Mouse (Mus musculus) neutrophil, adult 5-6 weeks (primary cell): ENCODE data around the gene Gm10638. TPM values are rescaled to one million over a fixed set of nuclear protein-coding genes. Genes with fewer than 3 reads are reported as not detected.

Source experiments
- ATAC-seq: fragments of 151-379, 151-347 bp; 2 replicates; pipeline ENCODE4 v1.8.0; 2017; ENCODE audit warnings: mild to moderate bottlenecking, moderate TSS enrichment; ENCODE audit not compliant: insufficient number of reproducible peaks, poor library complexity, low FRiP score, severe bottlenecking; ENCODE audit errors: extremely low read depth
- total RNA-seq: library from RNA; stranded (forward); fragments of 200-1000 nt; gene quantifications from 2 replicates; pipeline ENCODE4 v1.2.3, GENCODE M21; 2017

Gm10638 gene
- 1.4 TPM in 1 of 2 replicates, not detected in the other for total RNA-seq

DNA sequence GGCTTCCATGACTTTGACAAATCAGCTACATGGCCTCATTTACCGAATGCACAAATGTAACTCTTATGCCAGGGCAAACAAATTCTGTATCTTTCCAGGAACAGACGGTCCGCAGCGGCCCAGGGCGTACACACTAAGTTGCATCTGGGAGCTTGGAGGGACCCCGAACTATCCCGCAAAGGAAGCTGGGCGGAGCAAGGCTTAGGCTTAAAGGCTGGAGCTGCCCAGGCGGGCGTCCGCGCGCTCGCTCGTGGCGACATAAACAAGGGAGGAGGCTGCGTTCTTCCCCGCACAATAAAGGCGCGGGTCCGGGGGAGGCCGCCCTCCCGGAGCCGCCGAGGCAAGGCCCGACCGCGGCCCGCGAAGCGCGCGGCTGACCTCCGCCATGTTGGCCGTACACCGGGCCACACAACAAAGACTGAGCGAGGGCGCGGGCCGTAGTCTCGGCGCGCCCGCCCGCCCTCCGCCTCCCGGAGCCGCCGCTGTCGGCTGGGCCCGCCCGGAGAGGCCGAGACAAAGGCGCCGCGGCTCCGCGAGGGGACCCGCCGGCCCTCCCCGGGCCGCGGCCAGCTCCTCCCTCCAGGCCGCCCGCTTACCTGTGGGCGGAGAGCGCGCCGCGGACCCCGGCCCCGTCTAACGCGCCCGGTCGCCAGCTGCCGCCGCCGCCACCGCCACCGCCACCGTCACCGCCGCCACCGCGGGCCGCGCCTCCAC lies at the start of gene Gm10638, which contains the start of gene Siah1a:
Gene Gm10638, plus strand, starts transcription at position 479 of the 714 bp plus-strand sequence.
Gene Siah1a, minus strand, starts transcription at position 714 of the 714 bp plus-strand sequence.
- 0 out of 2 replicates have a peak, but pooled peaks have one; percentile 5 for ATAC-seq

DNA sequence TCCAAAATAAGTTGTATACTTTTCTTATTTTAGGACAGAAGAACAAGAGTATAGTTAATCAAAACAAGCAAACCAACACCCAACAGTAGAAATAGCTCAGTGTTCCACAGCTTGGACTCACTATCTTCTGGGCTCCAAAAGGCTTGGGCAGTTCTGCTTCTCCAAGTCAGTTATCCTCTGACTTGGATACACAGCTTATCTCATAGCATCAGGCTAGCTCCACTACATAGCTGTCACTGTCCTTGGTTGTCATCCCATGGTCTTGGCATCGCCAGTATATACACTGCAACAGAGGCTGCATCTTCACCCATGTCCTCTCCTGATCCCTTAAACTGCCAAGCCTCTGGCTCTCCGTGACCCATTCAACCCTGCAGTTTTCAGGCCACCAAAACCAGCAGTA lies 49.8 kb upstream of the Gm10638 start:
- no peak for ATAC-seq

DNA sequence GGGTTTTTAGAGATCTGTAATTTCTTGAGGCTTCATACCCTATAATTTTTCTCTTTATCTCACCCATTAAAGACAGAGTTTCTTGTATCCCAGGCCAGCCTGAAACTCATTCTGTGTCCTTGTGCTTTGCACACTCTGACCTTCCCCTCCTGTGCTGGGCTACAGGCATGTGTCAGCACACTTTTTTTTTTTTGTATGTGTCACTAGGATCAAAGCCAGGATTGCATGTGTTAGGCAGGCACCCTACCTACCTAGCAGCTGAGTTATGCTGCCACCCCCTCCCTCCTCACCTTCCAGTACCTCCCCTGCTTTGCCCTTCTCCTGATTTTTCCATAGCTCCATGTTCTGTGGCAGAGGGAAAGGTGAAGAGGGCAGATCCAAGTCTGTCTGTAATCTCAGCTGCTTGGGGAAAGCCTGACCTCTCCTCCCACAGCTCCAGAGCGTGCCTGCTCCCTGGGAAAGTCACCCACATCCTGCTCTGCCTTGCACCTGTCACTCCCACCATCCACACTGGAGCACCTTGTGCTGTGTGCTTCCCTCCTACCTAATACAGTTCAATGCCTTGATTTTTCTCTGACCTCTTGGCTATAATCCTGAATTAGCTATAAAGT lies 46.6 kb upstream of the Gm10638 start:
- no peak for ATAC-seq

DNA sequence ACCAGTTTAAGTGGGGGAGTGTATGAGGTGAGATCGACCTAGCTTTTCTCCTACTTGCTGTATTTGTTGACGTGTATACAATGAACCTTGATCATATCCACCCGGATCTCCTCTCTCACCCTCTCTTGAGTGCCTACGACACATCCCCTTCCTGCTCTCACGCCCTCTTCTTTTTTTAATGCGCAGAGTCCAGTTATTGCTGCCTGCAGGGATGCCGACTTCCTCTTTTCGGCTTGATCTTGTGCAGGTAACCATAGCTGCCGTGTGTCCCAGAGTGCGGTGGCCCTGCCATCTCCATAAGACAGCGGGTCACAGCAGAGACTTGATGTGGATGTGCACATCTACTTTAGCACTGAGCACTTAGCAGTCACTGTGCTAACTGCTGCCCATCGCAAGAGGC lies 46.0 kb upstream of the Gm10638 start:
- ATAC-seq, result peak; percentile 36; the same call in 1 of the 2 replicates

DNA sequence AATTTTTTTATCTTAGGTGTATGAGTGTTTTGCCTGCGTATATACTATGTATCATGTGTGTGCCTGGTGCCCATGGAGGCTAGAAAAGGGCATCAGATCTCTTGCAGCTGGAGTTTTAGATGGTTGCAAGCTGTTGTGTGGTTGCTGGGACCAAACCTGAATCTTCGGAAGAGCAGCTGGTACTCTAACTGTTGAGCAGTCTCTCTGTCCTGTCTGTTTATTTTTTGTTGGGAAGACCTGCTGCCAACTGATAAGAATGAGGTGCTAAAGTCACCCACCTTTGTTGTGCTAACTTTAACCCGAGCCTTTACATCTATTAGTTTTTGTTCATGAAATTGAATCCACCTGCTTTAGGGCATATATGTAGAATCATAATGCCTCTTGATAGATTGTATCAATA lies 43.0 kb upstream of the Gm10638 start:
- no peak for ATAC-seq

DNA sequence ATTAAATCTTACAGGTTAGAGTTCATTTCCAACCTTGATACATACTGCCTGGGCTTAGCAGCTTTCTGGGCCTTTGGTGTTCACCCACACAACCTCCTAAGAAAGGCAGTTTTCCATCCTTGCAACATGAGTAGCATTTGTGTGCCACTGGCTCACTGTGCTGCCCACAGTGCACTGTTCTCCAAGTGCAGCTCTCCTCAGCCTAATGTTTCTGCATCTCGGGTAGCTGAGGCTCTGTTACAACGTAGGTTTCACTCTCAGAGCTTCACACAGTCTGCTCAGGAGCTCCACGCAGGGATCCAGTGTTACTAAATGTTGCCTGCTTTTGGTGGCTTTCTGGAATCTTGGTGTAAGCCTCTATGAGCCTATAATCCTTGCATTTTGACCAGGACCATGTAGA lies 40.2 kb upstream of the Gm10638 start:
- ATAC-seq, result no peak

DNA sequence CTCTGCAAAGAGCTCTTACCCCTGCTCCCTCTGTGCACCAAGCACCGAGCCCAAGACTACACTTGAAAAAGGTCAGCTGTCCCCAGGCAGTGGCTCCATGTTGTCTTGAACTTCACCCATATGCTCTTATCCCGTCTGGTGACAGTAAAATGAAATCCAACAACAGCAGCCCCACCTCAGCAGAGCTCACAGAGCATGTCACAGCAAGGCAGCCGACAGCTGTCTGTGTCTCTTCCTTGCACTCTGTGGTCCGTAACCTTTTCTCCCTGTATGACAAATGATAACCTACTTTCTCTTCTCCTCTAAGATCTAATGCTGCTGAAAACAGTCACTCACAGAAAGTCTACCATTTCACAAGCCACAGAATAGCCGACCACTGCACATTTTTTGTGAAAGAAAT lies 38.7 kb upstream of the Gm10638 start:
- ATAC-seq, result no peak

DNA sequence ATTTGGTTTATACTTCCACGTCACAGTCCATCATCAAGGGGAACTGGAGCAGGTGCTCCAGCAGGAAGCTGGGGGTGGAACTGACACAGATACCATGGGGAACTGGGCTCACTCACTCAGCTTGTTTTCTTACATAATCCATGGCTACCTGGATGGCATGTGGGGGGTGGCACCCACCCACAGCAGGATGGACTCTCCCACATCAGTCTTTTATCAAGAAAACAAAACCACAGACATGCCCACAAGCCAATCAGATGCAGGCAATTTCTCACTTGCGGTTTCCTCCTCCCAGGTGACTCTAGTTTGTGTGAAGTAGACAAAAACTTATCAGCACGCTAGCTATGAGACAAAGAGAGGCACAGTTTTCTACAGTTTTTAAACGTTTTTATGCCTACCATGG lies 37.6 kb upstream of the Gm10638 start:
- ATAC-seq, result peak; percentile 75

DNA sequence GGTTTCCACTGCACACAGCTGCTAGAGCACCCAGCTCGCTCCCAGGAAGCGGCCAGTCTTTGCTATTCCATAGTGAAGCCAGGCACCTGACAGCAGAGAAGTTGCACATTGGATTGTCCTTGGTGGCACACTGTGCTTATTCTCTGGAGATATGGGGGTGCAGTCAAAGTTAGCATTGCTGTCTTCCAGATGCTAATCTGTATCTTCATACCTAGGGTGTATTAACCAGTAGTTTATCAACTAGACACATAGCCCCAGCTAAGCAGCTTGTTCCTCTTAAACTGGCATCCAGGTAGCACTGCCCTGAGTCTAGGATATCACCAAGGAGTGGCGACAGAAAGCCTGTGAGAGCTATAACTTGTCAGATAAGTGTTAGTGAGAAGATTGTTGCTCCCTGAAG lies 32.9 kb upstream of the Gm10638 start:
- no peak for ATAC-seq

DNA sequence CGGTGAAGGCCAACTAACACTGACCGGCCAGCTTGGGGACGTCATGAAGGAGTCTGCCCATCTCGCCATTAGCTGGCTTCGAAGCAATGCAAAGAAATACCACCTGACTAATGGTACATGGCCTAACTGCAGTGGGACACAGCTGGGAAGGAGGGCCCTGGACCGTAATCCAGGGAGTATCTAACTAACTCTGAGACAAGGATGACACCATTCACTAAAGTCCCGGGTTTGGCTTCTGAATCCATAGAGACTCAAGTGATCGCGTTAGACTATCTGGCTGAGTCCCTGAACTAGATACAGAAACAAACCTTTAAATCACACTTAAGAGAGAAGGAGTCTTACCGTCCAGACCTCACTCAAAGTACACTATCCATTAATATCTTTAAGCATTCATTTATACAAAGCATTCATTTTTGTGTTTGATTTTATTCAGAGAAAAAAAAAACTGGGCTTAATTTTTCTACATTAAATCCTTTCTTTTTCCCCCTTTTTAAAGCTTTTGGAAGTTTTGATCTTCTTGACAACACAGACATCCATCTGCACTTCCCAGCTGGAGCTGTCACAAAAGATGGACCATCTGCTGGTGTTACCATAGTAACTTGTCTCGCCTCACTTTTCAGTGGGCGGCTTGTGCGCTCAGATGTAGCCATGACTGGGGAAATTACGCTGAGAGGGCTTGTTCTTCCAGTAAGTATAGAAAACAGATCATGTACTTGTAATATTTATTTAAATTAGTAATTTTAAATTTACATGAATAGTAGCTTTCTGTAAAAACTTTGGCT lies 31.9 kb upstream of the Gm10638 start:
- no peak for ATAC-seq

DNA sequence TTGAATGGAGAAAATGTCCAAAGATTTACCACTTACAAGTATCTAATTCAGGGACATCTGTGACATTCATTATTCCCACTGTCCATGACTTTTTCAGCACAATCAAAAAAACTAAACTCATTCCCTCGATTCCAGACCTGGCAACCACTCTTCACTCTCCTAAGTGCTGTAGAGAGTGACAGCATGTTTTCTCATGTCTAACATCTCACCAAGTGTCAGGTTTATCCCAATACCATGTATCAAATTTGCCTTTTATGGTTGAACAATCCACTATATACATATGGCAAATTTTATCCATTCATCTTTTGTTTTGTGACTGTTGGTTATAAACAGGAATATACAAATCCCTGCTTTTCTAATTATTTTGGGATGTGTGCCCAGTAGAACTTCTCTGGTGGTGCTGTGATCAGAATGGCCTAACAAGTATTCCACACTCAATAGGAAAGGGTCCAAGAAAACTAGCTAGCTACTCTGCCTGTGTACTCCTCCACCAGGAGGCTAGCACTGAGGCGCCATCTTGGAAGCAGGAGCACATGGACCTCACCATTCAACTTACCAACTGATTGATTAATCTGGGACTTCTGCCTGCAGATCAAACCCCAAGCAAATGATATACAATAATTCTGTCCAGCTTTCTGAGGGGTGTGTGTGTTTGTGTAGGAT lies 27.0 kb upstream of the Gm10638 start:
- no peak for ATAC-seq

DNA sequence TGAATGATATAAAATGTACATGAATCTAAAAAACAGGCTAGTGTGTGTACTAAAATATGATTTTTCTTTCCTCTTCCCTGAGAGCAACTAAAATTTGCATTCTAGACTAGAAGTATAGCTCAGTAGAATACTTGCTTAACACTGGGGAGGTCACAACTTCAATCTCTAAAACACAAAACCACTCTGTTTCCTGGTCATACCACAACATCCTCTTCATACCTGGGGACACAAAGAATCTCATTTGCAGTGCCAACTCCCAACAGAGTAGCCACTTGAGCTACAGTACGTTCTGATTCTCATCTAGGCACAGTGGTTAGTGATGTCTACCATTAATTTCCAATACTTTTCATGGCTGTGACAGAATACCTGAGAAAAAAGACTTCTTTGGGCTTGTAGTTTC lies 26.1 kb upstream of the Gm10638 start:
- no peak for ATAC-seq

DNA sequence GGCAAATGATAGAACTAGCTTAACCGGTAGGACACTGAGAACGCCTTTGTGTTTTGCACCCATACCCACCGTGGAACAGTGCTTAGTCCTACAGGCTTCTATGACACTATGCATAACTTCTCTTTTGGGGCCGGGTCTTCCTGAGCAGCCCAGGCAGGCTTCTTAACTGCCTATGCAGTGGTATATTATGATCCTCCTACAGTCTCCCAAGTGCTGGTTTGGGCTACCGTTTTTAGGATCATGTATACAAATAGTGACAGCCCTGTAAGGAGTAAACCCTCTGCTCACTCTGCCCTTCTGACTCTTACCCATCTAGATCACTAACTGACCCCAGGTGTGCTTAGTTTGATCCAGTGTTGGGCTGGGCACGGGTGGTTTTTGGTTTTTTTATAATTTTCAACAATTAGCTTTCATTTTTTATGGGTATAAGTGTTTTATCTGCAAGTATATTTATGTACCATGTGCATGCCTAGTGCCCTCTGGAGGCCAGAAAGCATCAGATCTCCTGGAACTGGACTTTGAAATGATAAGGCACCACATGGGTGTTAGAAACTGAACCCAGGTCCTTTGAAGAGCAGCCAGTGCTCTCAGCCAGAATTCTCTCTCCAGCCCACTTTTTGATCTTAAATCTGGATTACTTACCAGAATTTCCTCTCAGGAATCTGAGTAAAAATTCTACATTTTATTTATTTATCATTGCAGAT lies 24.6 kb upstream of the Gm10638 start:
- ATAC-seq, result no peak

DNA sequence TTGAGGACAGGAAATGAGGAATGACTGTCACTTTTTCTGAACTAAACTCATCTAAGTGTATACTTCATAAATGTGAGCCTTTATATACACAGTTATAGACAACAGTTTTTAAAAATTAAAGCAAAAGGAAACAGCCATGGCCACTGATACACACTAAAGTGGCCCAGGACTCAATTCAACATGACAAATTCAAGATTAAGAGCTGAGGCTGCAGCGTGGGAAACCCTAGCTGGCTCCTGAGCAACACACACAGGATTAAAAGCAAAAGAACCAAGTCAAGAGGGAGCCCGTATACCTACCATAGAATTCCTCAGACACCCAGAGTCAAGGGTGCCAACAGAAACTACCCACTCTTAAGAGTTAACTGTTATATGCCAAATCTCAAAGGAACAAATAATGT lies 24.0 kb upstream of the Gm10638 start:
- ATAC-seq, result no peak

DNA sequence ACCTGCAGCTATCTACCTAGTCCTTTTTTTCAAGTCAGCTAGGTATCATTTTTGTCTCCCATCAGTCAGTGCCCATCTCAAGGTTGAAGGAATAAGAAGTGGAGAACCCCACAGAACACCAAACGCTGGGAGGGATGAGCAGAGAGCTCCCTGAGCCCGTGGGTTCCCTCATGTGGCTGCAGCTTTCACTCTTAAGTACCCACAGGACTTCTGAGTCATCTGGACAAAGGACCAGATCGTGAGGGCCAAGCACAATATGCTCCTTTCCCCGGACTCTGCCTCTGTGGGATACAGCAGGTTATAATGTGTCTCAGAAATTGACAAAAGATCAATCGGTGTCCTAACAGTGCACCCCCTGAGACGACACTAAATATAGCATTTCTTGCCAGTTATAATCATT lies 18.5 kb upstream of the Gm10638 start:
- ATAC-seq, result no peak

DNA sequence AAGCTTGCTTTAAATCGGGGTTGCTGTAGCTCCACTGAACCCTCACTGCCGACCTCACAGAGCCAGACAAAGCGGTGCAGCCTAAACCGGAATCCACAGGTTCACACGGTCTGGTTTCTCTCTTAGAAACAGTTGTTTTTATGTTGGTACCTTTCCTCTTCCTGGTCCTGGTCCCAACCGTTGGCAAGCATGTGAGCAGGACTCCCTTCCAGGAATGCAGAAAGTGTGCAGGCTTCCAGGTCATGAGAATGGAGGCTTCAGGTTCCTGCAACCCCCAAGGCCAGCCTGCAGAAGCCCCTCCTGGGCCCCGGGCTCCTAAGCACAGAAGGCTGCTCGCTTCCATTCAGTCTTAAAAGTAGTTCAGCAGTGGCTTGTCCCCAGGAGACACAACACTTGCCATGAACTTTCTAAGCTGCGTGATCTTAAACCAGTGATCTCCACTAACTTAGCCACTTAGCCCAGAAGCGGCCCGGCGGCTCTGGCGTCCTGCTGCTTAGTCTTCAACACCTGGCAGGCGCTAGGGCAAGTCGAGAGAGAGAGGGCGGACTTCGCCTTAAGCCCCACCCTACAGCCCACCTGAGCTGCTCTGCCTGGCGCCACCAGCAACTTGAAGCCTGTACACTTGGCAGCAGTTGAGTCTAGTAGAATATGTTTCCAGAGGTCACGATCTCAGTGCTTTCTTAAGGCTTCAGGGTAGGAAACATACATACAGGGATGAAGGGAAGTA lies 17.1 kb upstream of the Gm10638 start:
- no peak for ATAC-seq

DNA sequence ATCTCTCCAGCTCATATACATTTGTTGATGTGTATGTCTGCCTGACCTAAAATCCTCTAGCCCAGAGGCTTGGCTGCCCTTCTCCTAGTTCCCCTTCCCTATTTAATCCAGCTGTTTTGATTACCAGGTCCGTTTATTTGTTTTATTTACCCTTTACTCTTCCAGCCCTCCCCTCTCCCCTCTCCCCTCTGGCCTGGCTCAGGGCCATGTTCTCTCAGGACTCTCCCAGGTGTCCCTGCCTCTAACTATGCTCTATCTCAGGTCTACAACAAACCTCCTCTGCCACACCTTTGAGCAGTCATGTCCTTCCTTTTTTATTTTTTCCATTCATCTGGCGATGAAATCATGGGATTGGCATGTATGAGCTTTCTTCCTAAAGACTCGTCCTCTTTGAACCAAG lies 15.2 kb upstream of the Gm10638 start:
- no peak for ATAC-seq

DNA sequence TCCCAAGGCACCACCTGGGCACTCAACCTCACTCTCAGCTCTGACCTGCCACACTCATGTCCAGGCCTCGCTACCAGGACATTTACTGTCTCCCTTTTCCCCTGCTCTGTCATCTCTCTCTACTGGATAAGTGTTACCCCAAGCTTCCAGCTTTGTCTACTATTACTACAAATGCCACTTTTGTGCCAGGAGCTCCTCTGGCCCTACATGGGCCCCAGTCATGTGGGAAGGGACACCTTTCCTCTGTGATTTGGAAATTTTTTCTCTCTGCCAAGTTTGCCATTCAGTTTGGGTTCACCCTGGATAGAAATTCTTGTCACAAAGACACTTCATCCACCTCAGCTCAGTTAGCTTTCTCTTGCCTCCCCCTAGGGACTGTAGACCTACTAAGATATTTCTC lies 14.6 kb upstream of the Gm10638 start:
- no peak for ATAC-seq
